Mouse (Mus musculus) CH12.LX (cell line): ENCODE data around the gene Car3. TPM values are rescaled to one million over a fixed set of nuclear protein-coding genes. Genes with fewer than 3 reads are reported as not detected.
A peak's percentile ranks its signal among the peaks of the same experiment; 100 is the strongest.

Experiments
- DNase-seq: peaks from one replicate; pipeline ENCODE4 v3.0.0-alpha.2; 2013; ENCODE audit errors: extremely low read depth
- H3K27ac ChIP-seq: 2 replicates; pipeline ENCODE4 v1.5.1; 2012; ENCODE audit warnings: low read depth, mild to moderate bottlenecking, control low read depth, moderate library complexity; ENCODE audit not compliant: insufficient read depth
- H3K27me3 ChIP-seq: replicated peaks from 2 replicates; pipeline ENCODE3; 2012; ENCODE audit warnings: inconsistent platforms
- H3K36me3 ChIP-seq, 2 experiments: replicated peaks in 1 of 2; 2 replicates each; pipeline versions ENCODE3 to v1.6.1; 2012; ENCODE audit warnings: inconsistent platforms in 1 of 2, low read length in 1 of 2, mild to moderate bottlenecking in 1 of 2, mixed read lengths in 1 of 2, moderate library complexity in 1 of 2; ENCODE audit not compliant: control insufficient read depth in 1 of 2, insufficient read depth in 1 of 2
- H3K4me1 ChIP-seq, 2 experiments: 2 replicates each; pipeline ENCODE4 v1.6.1; 2012; ENCODE audit warnings: inconsistent platforms in 1 of 2, moderate library complexity in 1 of 2; ENCODE audit not compliant: insufficient read depth in 2 of 2, control insufficient read depth in 1 of 2
- H3K4me2 ChIP-seq: 2 replicates; pipeline ENCODE4 v1.6.1; 2012; ENCODE audit warnings: low read depth, mild to moderate bottlenecking, control low read depth; ENCODE audit not compliant: poor library complexity, insufficient read depth, severe bottlenecking
- H3K4me3 ChIP-seq, 3 experiments: fragments of 150-350 bp in 1 of 3; sonication (generic) in 1 of 3; replicated peaks in 1 of 3; 2 replicates each; pipeline versions ENCODE3 to v1.5.1; 2011 to 2012; ENCODE audit warnings: low read depth in 2 of 3, low read length in 2 of 3, mild to moderate bottlenecking in 2 of 3, moderate library complexity in 2 of 3, control low read depth in 1 of 3, improper control_type of control experiment in 1 of 3, inconsistent platforms in 1 of 3, mixed read lengths in 1 of 3; ENCODE audit not compliant: poor library complexity in 1 of 3
- H3K79me2 ChIP-seq: replicated peaks from 2 replicates; pipeline ENCODE4 v1.6.1; 2012; ENCODE audit warnings: mild to moderate bottlenecking, moderate library complexity; ENCODE audit not compliant: control insufficient read depth, poor library complexity, insufficient read depth, severe bottlenecking; ENCODE audit errors: extremely low read depth
- H3K9ac ChIP-seq: 2 replicates; pipeline ENCODE4 v1.6.1; 2012; ENCODE audit warnings: low read depth, mild to moderate bottlenecking, control low read depth, moderate library complexity; ENCODE audit not compliant: insufficient read depth
- H3K9me3 ChIP-seq: replicated peaks from 2 replicates; pipeline ENCODE3; 2012; ENCODE audit warnings: low read length, inconsistent platforms, mixed read lengths
- BHLHE40 ChIP-seq: IDR thresholded peaks from 2 replicates; pipeline ENCODE4 v1.6.1; 2011; ENCODE audit warnings: mild to moderate bottlenecking, low read depth, low read length, improper control_type of control experiment
- CHD1 ChIP-seq: IDR thresholded peaks from 2 replicates; pipeline ENCODE4 v1.6.1; 2012; ENCODE audit warnings: low read depth, low read length, improper control_type of control experiment, inconsistent platforms
- CHD2 ChIP-seq: IDR thresholded peaks from 2 replicates; pipeline ENCODE4 v1.6.1; 2011; ENCODE audit warnings: low read length, improper control_type of control experiment
- CTCF ChIP-seq, 2 experiments: IDR thresholded peaks in 1 of 2; conservative IDR thresholded peaks in 1 of 2; 2 replicates each; pipeline ENCODE4 v1.5.1; 2011 to 2012; ENCODE audit warnings: low read depth in 2 of 2, low read length in 2 of 2, improper control_type of control experiment in 1 of 2, inconsistent platforms in 1 of 2, mild to moderate bottlenecking in 1 of 2, moderate library complexity in 1 of 2
- E2F4 ChIP-seq: IDR thresholded peaks from 2 replicates; pipeline ENCODE4 v1.6.1; 2011; ENCODE audit warnings: low read depth, low read length, improper control_type of control experiment; ENCODE audit not compliant: insufficient replicate concordance
- ELF1 ChIP-seq: IDR thresholded peaks from 2 replicates; pipeline ENCODE4 v1.6.1; 2014; ENCODE audit warnings: low read depth, mild to moderate bottlenecking, inconsistent platforms, low read length, improper control_type of control experiment
- EP300 ChIP-seq: IDR thresholded peaks from 2 replicates; pipeline ENCODE4 v1.6.1; 2011; ENCODE audit warnings: low read length, improper control_type of control experiment
- ETS1 ChIP-seq: conservative IDR thresholded peaks from 2 replicates; pipeline ENCODE4 v1.6.1; 2012; ENCODE audit warnings: low read depth, mild to moderate bottlenecking, inconsistent platforms, low read length, improper control_type of control experiment, moderate library complexity
- GABPA ChIP-seq: IDR thresholded peaks from 2 replicates; pipeline ENCODE4 v1.6.1; 2012; ENCODE audit warnings: low read depth, low read length, improper control_type of control experiment, inconsistent platforms; ENCODE audit not compliant: insufficient replicate concordance
- IRF4 ChIP-seq: IDR thresholded peaks from 2 replicates; pipeline ENCODE4 v1.6.1; 2014; ENCODE audit warnings: low read depth, mild to moderate bottlenecking, inconsistent platforms, low read length, improper control_type of control experiment
- JUN ChIP-seq: IDR thresholded peaks from 2 replicates; pipeline ENCODE4 v1.6.1; 2011; ENCODE audit warnings: low read depth, mild to moderate bottlenecking, low read length, improper control_type of control experiment, moderate library complexity; ENCODE audit not compliant: insufficient read depth
- JUND ChIP-seq: conservative IDR thresholded peaks from 2 replicates; pipeline ENCODE4 v1.6.1; 2011; ENCODE audit warnings: low read depth, low read length, improper control_type of control experiment
- KAT2A ChIP-seq: IDR thresholded peaks from 2 replicates; pipeline ENCODE4 v1.6.1; 2012; ENCODE audit warnings: low read length, improper control_type of control experiment, inconsistent platforms; ENCODE audit not compliant: insufficient replicate concordance
- MAFK ChIP-seq: IDR thresholded peaks from 2 replicates; pipeline ENCODE4 v1.6.1; 2011; ENCODE audit warnings: low read length, improper control_type of control experiment; ENCODE audit not compliant: insufficient replicate concordance
- MAZ ChIP-seq: IDR thresholded peaks from 2 replicates; pipeline ENCODE4 v1.6.1; 2012; ENCODE audit warnings: low read depth, mild to moderate bottlenecking, inconsistent platforms, low read length, improper control_type of control experiment, moderate library complexity
- MEF2A ChIP-seq: IDR thresholded peaks from 2 replicates; pipeline ENCODE4 v1.6.1; 2014; ENCODE audit warnings: low read depth, mild to moderate bottlenecking, inconsistent platforms, low read length, improper control_type of control experiment, borderline replicate concordance
- MYC ChIP-seq: IDR thresholded peaks from 2 replicates; pipeline ENCODE4 v1.6.1; 2011; ENCODE audit warnings: low read depth, mild to moderate bottlenecking, improper control_type of control experiment, low read length
- NELFE ChIP-seq: IDR thresholded peaks from 2 replicates; pipeline ENCODE4 v1.6.1; 2011; ENCODE audit warnings: low read depth, low read length, improper control_type of control experiment
- NRF1 ChIP-seq: IDR thresholded peaks from 2 replicates; pipeline ENCODE4 v1.6.1; 2014; ENCODE audit warnings: low read depth, mild to moderate bottlenecking, inconsistent platforms, low read length, improper control_type of control experiment, moderate library complexity
- PAX5 ChIP-seq: IDR thresholded peaks from 2 replicates; pipeline ENCODE4 v1.6.1; 2012; ENCODE audit warnings: low read length, inconsistent platforms, mixed read lengths
- POLR2A ChIP-seq: IDR thresholded peaks from 2 replicates; pipeline ENCODE4 v1.6.1; 2011; ENCODE audit warnings: low read depth, mild to moderate bottlenecking, improper control_type of control experiment, low read length
- POLR2AphosphoS2 ChIP-seq: IDR thresholded peaks from 2 replicates; pipeline ENCODE4 v1.6.1; 2011; ENCODE audit warnings: low read depth, low read length, improper control_type of control experiment
- RAD21 ChIP-seq: IDR thresholded peaks from 2 replicates; pipeline ENCODE4 v1.6.1; 2011; ENCODE audit warnings: low read depth, mild to moderate bottlenecking, low read length, improper control_type of control experiment, moderate library complexity
- RCOR1 ChIP-seq: conservative IDR thresholded peaks from 2 replicates; pipeline ENCODE4 v1.6.1; 2012; ENCODE audit warnings: low read depth, mild to moderate bottlenecking, inconsistent platforms, low read length, improper control_type of control experiment
- SIN3A ChIP-seq: IDR thresholded peaks from 2 replicates; pipeline ENCODE4 v1.6.1; 2012; ENCODE audit warnings: low read length, improper control_type of control experiment, inconsistent platforms
- SMC3 ChIP-seq: IDR thresholded peaks from 2 replicates; pipeline ENCODE4 v1.6.1; 2011; ENCODE audit warnings: low read depth, low read length, improper control_type of control experiment
- TCF12 ChIP-seq: IDR thresholded peaks from 2 replicates; pipeline ENCODE4 v1.6.1; 2014; ENCODE audit warnings: low read depth, mild to moderate bottlenecking, inconsistent platforms, low read length, improper control_type of control experiment
- USF2 ChIP-seq: conservative IDR thresholded peaks from 2 replicates; pipeline ENCODE4 v1.6.1; 2011; ENCODE audit warnings: low read depth, low read length, improper control_type of control experiment
- ZC3H11A ChIP-seq: IDR thresholded peaks from 2 replicates; pipeline ENCODE4 v1.6.1; 2012; ENCODE audit warnings: low read depth, mild to moderate bottlenecking, inconsistent platforms, low read length, improper control_type of control experiment
- ZNF384 ChIP-seq: IDR thresholded peaks from 2 replicates; pipeline ENCODE4 v1.6.1; 2012; ENCODE audit warnings: low read depth, low read length, improper control_type of control experiment, inconsistent platforms
- dilution Hi-C: fragments of 300-500 bp; cut with MboI; formaldehyde crosslinking; loops from 2 replicates; pipeline ENCODE4 v1.14.3; 2020; ENCODE audit warnings: low sequenced_read_pairs; ENCODE audit not compliant: extremely low pct_unique_long_range_greater_than_20kb, extremely low pct_ligation_motif_present
- in situ Hi-C: fragments of 300-500 bp; cut with MboI; formaldehyde crosslinking; loops from 3 replicates; pipeline ENCODE4 v1.14.3; 2019; ENCODE audit warnings: low sequenced_read_pairs, low pct_ligation_motif_present, low pct_unique_long_range_greater_than_20kb, mixed read lengths
- polyA plus RNA-seq: library from polyadenylated mRNA; unstranded; fragments of >175 nt; gene quantifications from 2 replicates; pipeline ENCODE4 v1.2.1, GENCODE M21; 2012; ENCODE audit warnings: low read depth; ENCODE audit not compliant: insufficient read length
- total RNA-seq, 2 experiments: library from RNA; depleted of rRNA; stranded (reverse); fragments of 300-350 nt in 1 of 2; fragments of >200 nt in 1 of 2; gene quantifications; 2 replicates each; pipeline ENCODE4 v1.2.3; 2012 to 2014

The Car3 gene
- total and polyA plus RNA-seq, 3 experiments = 0.27 to 0.97 TPM; not detected in 1

DNA sequence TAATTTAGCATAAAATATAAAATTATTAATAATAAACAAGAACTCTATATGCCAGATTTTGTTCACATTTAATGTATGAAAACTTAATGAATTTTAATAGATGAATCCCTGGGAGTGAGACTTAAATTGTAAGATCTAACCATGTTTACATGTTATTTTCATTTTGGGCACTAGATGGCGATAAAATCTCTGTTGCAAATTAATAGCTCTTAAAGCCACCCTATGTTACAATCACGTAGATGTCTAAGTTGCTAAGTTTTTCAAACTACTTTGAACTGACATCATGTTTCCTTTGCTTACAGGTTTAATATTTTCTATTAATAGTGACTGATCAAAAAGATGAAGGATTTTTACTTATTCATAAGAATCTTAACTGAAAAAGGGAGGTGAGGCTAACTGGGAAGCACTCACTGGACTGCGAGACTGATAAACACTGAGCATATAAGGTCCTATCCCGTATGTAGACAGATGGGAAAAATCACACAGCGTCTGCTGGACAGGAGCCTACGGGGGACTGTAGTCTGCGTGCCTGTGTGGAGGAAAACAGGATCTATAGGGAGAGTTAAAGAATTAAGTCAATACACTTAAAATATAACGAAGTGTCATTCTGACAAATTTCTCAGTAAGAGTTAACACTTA is 11.2 kb downstream of the Car3 start:
- Histone ChIP-seq H3K4me2 (no peak overlapping the region), H3K9ac (no peak overlapping the region), H3K4me1 (peaks cover 11 to 35% of the 10 kb centered on the region in 2 experiments), H3K36me3 (no peaks in the 10 kb centered on the region), H3K9me3 (no peaks in the 10 kb centered on the region), H3K27ac (no peak overlapping the region), H3K79me2 (no peaks in the 10 kb centered on the region), H3K27me3 (no peaks in the 10 kb centered on the region), H3K4me3 (no peak overlapping the region)
- dilution Hi-C loops (no loop called here), in situ Hi-C loops (loop anchor here (5.0 to 25.0 kb wide), 4 partner anchors 188 to 490 kb away; no protein-coding TSS in a partner anchor)
- peak; percentile 55 for DNase-seq
- TF ChIP-seq RAD21 (peak; percentile 96), ZNF384 (no peak), CTCF (conservative IDR thresholded peaks at IDR 0.05 in 1 of 2, IDR thresholded peaks at IDR 0.05 in 1 of 2; ENCODE audit: low read depth in 2 of 2, low read length in 2 of 2) (peak in 1 of 2 experiments; percentile 79; a peak in 2 of 4 replicates), JUND (0 out of 2 replicates have a peak, but pooled peaks have one; percentile 17), SMC3 (peak; percentile 89), ZC3H11A (peak; percentile 93), JUN (no peak)

DNA sequence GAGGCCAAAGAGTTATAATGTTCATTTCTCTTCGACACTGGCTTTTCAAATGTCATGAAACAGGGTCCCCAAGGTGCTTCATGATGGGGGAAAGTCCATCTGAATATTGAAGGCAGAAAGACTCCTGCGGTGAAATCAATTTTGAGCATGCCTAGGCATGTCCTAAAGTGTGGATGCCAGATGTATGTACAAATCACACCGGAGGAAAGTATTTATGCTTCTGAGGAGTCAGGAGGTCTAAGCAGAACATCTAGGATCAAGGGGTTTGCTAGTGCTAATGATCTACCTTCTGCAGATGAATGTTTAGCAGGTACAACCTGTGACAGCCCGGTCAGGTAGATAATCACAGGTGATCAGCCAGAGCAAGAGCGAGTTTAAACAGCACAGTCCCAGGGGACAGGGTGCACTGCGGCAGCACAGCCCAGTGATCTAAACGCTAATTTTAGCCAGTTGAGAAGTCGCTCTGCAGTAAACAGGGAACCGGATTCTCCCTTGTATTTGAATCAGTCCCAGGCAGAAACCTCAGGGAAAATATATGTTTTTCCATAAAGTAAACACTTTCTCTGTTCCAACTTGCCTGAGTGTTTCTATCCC is 13.1 kb downstream of the Car3 start:
- H3K9me3 ChIP-seq = no peaks in the 10 kb centered on the region
- dilution Hi-C loops = no loop called here
- no peaks in the 10 kb centered on the region for H3K79me2 ChIP-seq
- peak; percentile 55 for DNase-seq
- H3K4me3 ChIP-seq = no peak overlapping the region
- peaks cover 13 to 40% of the 10 kb centered on the region in 2 experiments for H3K4me1 ChIP-seq
- H3K4me2 ChIP-seq = 0 out of 2 replicates have a peak overlapping the region, but pooled peaks have one; percentile 2
- no peak overlapping the region for H3K27ac ChIP-seq
- no peaks in the 10 kb centered on the region for H3K27me3 ChIP-seq
- in situ Hi-C loops = loop anchor here (5.0 to 25.0 kb wide), 4 partner anchors 186 to 492 kb away; no protein-coding TSS in a partner anchor
- no peak overlapping the region for H3K9ac ChIP-seq
- H3K36me3 ChIP-seq = no peaks in the 10 kb centered on the region
- TF ChIP-seq MAFK (no peak), EP300 (peak; percentile 45; the same call in 1 of the 2 replicates), MYC (no peak), MEF2A (peak; percentile 79), IRF4 (peak; percentile 34; the same call in 1 of the 2 replicates), ETS1 (0 out of 2 replicates have a peak, but pooled peaks have one; percentile 18), JUN (0 out of 2 replicates have a peak, but pooled peaks have one; percentile 4), PAX5 (no peak), BHLHE40 (no peak), NRF1 (no peak), RAD21 (no peak), KAT2A (no peak), CTCF (conservative IDR thresholded peaks at IDR 0.05 in 1 of 2, IDR thresholded peaks at IDR 0.05 in 1 of 2; ENCODE audit: low read depth in 2 of 2, low read length in 2 of 2) (no peak), POLR2A (no peak), RCOR1 (0 out of 2 replicates have a peak, but pooled peaks have one; percentile 54), USF2 (no peak), MAZ (no peak), POLR2AphosphoS2 (no peak), TCF12 (peak; percentile 27; the same call in 1 of the 2 replicates), CHD1 (peak; percentile 68; the same call in 1 of the 2 replicates), NELFE (no peak), GABPA (no peak), JUND (no peak), CHD2 (no peak), ELF1 (0 out of 2 replicates have a peak, but pooled peaks have one; percentile 6), SIN3A (no peak), E2F4 (no peak)
